Mouse (Mus musculus) neutrophil, adult 5-6 weeks (primary cell): ENCODE results near the gene Des. TPM values are rescaled to one million over a fixed set of nuclear protein-coding genes. Genes with fewer than 3 reads are reported as not detected.

ENCODE experiments used
- ATAC-seq: fragments of 151-379, 151-347 bp; 2 replicates; pipeline ENCODE4 v1.8.0; 2017; ENCODE audit warnings: mild to moderate bottlenecking, moderate TSS enrichment; ENCODE audit not compliant: insufficient number of reproducible peaks, poor library complexity, low FRiP score, severe bottlenecking; ENCODE audit errors: extremely low read depth
- total RNA-seq: library from RNA; stranded (forward); fragments of 200-1000 nt; gene quantifications from 2 replicates; pipeline ENCODE4 v1.2.3, GENCODE M21; 2017

Gene Des
- total RNA-seq, 1 experiment from 2014 or later: not detected

- ATAC-seq: no peak
These were observed 19.1 kb downstream of the Des start for GRCm38 (mm10) chr1:75379196-75379595.

GRCm38 (mm10) chr1:75379931-75380330, 19.8 kb downstream of the Des start:
- no peak for ATAC-seq

GRCm38 (mm10) chr1:75380951-75381350, 20.8 kb downstream of the Des start:
- no peak for ATAC-seq

- ATAC-seq: no peak
These were observed 21.6 kb downstream of the Des start for GRCm38 (mm10) chr1:75381482-75382355.

- ATAC-seq: no peak
These were observed 22.4 kb downstream of the Des start for GRCm38 (mm10) chr1:75382356-75383071.

GRCm38 (mm10) chr1:75384470-75385141, 24.5 kb downstream of the Des start:
- no peak for ATAC-seq

GRCm38 (mm10) chr1:75385142-75385730, 25.1 kb downstream of the Des start:
- no peak for ATAC-seq

GRCm38 (mm10) chr1:75386149-75386548, 26.0 kb downstream of the Des start:
- ATAC-seq: no peak

GRCm38 (mm10) chr1:75387469-75387928, 27.4 kb downstream of the Des start:
- no peak for ATAC-seq

GRCm38 (mm10) chr1:75387929-75388897, 28.1 kb downstream of the Des start:
- ATAC-seq: no peak

- ATAC-seq: no peak
These were observed 28.9 kb downstream of the Des start for GRCm38 (mm10) chr1:75388898-75389515.

GRCm38 (mm10) chr1:75393139-75393538, 33.0 kb downstream of the Des start:
- ATAC-seq: no peak

- no peak for ATAC-seq
These were observed 33.7 kb downstream of the Des start for GRCm38 (mm10) chr1:75393846-75394245.

GRCm38 (mm10) chr1:75398761-75399402, 38.8 kb downstream of the Des start:
- ATAC-seq: no peak

- ATAC-seq: no peak
These were observed 39.8 kb downstream of the Des start for GRCm38 (mm10) chr1:75399755-75400492.

GRCm38 (mm10) chr1:75400493-75401115, 40.5 kb downstream of the Des start:
- ATAC-seq: no peak
